Mouse (Mus musculus): ENCODE measurements around the gene Arhgap27. TPM values are rescaled to one million over a fixed set of nuclear protein-coding genes. Genes with fewer than 3 reads are reported as not detected.
"Not testable (repeated sequence)": the region's sequence is repeated elsewhere in the genome, so short reads cannot be mapped to it uniquely, and the experiment has no call there.

Arhgap27 gene
- total RNA-seq, 2 experiments from 2014 or later, result 4.6 to 4.8 TPM

GRCm38 (mm10) chr11:103338119-103338518 lies 25.4 kb downstream of the Arhgap27 start:
- DNase-seq, result no peak
- intact Hi-C loops (cut with DNase I), result no loop called here

GRCm38 (mm10) chr11:103337180-103337579 lies 26.3 kb downstream of the Arhgap27 start:
- intact Hi-C loops (cut with DNase I), result no loop called here
- DNase-seq, result no peak

- DNase-seq, result no peak
- intact Hi-C loops (cut with DNase I), result no loop called here
Observed at GRCm38 (mm10) chr11:103335561-103335960, 27.9 kb downstream of the Arhgap27 start.

- intact Hi-C loops (cut with DNase I), result no loop called here
- DNase-seq, result no peak
Observed at GRCm38 (mm10) chr11:103334925-103335324, 28.6 kb downstream of the Arhgap27 start.

GRCm38 (mm10) chr11:103333719-103334398 lies 29.6 kb downstream of the Arhgap27 start:
- no peak for DNase-seq
- intact Hi-C loops (cut with DNase I), result no loop called here

GRCm38 (mm10) chr11:103332890-103333651 lies 30.4 kb downstream of the Arhgap27 start:
- DNase-seq, result no peak
- intact Hi-C loops (cut with DNase I), result no loop called here

- peak; percentile 67 to 81 for DNase-seq
- intact Hi-C loops (cut with DNase I), result no loop called here
Observed at GRCm38 (mm10) chr11:103332186-103332889, 31.2 kb downstream of the Arhgap27 start.

GRCm38 (mm10) chr11:103331502-103332185 lies 31.8 kb downstream of the Arhgap27 start:
- intact Hi-C loops (cut with DNase I), result no loop called here
- DNase-seq, result no peak

GRCm38 (mm10) chr11:103330651-103331319 lies 32.7 kb downstream of the Arhgap27 start:
- intact Hi-C loops (cut with DNase I), result no loop called here
- no peak for DNase-seq

- peak; percentile 66 to 71 for DNase-seq
- intact Hi-C loops (cut with DNase I), result loop anchor here (1.0 to 10.0 kb wide), 4 partner anchors 95 to 222 kb away; partner anchors contain the start of genes Acbd4 and Plcd3
Observed at GRCm38 (mm10) chr11:103326950-103327349, 36.5 kb downstream of the Arhgap27 start.

- intact Hi-C loops (cut with DNase I), result loop anchor here (5.0 to 10.0 kb wide), 2 partner anchors 138 to 220 kb away; partner anchors contain the start of genes Acbd4 and Plcd3
- peak; percentile 69 to 70 for DNase-seq
Observed at GRCm38 (mm10) chr11:103325172-103325571, 38.3 kb downstream of the Arhgap27 start.

GRCm38 (mm10) chr11:103324723-103325122 lies 38.8 kb downstream of the Arhgap27 start:
- intact Hi-C loops (cut with DNase I), result loop anchor here (5.0 to 10.0 kb wide), 2 partner anchors 137 to 220 kb away; partner anchors contain the start of genes Acbd4 and Plcd3
- no peak for DNase-seq

- not testable (repeated sequence) for DNase-seq
- intact Hi-C loops (cut with DNase I), result loop anchor here (10.0 kb wide), 1 partner anchor 218 kb away; the partner anchor contains the start of genes Acbd4 and Plcd3
Observed at GRCm38 (mm10) chr11:103322832-103323231, 40.7 kb downstream of the Arhgap27 start.

GRCm38 (mm10) chr11:103320646-103321045 lies 42.8 kb downstream of the Arhgap27 start:
- intact Hi-C loops (cut with DNase I), result loop anchor here (10.0 kb wide), 1 partner anchor 216 kb away; the partner anchor contains the start of genes Acbd4 and Plcd3
- no peak for DNase-seq

GRCm38 (mm10) chr11:103320196-103320595 lies 43.3 kb downstream of the Arhgap27 start:
- no peak for DNase-seq
- intact Hi-C loops (cut with DNase I), result loop anchor here (10.0 kb wide), 1 partner anchor 215 kb away; the partner anchor contains the start of genes Acbd4 and Plcd3

- intact Hi-C loops (cut with DNase I), result loop anchor here (5.0 kb wide), 1 partner anchor 36 kb away; no protein-coding TSS in a partner anchor
- no peak for DNase-seq
Observed at GRCm38 (mm10) chr11:103318042-103318441, 45.5 kb downstream of the Arhgap27 start.

- no peak for DNase-seq
- intact Hi-C loops (cut with DNase I), result loop anchor here (5.0 kb wide), 1 partner anchor 33 kb away; no protein-coding TSS in a partner anchor
Observed at GRCm38 (mm10) chr11:103315379-103315778, 48.1 kb downstream of the Arhgap27 start.

- DNase-seq, result no peak
- intact Hi-C loops (cut with DNase I), result loop anchor here (5.0 kb wide), 1 partner anchor 33 kb away; no protein-coding TSS in a partner anchor
Observed at GRCm38 (mm10) chr11:103314736-103315374, 48.6 kb downstream of the Arhgap27 start.

- intact Hi-C loops (cut with DNase I), result no loop called here
- DNase-seq, result no peak
Observed at GRCm38 (mm10) chr11:103313542-103313941, 50.0 kb downstream of the Arhgap27 start.

Data from gastrocnemius, postnatal 36 days (tissue).